Mouse (Mus musculus): ENCODE results near the gene Spsb1.

Spsb1 gene

DNA sequence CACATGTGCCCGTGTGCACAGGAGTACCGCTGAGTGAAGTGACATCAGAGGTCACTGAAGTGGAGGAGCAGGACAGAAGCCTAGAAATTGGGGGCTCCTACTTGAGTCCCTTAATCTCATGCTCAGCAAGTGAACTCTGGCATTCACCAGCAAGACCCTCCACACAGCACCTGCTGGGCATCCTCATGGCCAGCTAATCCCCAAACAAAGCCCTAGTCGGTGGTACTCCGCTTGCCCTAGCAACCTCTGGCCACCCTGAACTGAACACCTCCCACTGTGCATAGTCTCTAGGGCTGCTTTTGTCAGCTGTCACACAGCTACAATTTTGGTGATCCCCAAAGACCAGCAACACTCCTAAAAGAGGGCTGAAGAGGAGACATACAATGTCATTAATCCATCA, 44.3 kb downstream of the Spsb1 start:
- DNase-seq: no peak

DNA sequence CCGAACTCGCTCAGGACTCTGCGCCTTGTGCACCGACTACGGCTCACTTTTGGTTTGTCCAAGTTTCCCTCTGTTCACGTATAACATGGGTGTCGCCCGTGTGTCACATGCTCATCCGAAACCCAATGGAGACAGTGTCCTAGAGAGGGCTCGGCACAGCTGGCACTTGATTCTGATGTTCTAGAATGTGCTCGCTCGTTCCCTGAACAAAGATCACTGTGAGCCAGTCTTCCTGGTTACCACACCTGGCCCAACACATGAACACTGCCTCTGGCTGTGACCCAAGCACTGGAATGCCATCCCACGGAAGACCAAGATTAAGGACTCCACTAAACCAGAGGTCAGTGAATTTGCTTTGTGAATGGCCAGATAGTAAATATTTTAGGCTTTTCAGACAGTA, 45.3 kb downstream of the Spsb1 start:
- DNase-seq: no peak

DNA sequence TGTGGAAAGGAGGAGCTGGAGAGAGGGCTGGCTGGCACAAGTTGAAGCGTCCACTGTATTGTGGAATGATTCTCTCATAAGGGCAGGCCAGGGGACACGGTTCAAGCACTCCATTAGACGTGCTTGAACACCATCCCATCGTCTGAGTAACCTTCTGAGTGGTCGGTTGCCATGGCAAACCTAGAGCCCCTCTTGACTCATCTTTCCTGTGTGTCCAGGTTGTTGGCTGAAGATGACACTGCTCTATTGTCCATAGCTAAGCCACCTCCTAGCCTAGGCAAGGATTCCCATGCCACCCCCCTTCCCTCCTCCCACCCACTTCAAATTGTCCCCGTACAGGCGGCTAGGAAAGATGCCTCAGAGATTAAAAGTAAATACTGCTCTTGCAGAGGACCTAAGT, 45.9 kb downstream of the Spsb1 start:
- DNase-seq: no peak

DNA sequence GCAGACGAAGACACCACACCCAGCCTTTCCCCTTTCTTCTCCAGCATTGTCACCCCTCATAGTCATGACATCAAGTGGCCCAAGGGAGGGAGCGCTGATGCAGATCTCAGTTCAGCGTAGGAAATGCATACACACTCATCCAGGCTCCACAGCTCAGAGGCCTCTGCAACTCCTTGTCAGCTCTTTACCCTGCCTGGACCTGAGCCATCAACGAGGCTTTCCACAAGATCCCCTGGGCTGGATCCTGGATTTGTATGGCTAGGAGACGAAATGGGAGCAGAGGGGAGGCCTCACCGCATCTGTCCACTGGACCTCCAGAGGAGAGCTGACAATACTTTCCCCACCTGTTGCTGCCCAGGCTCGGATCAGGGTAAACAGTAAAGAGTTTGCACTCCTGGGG, 47.2 kb downstream of the Spsb1 start:
- no peak for DNase-seq

DNA sequence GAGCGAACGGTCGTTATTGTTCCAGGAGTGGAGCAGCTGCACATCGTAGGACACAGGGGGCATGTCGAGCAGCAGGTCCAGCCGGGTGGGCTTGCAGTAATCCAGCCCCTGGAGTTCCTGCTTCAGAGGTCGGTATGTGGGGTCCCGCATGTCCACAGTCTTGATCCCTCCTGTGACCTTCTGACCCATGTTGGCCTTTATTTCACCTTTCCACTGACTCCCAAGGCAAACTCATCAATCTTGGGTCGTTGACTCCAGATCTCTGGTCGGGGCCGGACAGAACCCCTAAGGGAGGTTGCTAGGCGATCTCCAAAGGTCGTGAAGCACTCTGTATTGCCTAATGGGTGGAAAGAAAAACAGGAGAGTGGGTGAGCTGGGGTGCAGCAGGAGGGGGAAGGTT, 47.9 kb downstream of the Spsb1 start:
- DNase-seq: no peak

DNA sequence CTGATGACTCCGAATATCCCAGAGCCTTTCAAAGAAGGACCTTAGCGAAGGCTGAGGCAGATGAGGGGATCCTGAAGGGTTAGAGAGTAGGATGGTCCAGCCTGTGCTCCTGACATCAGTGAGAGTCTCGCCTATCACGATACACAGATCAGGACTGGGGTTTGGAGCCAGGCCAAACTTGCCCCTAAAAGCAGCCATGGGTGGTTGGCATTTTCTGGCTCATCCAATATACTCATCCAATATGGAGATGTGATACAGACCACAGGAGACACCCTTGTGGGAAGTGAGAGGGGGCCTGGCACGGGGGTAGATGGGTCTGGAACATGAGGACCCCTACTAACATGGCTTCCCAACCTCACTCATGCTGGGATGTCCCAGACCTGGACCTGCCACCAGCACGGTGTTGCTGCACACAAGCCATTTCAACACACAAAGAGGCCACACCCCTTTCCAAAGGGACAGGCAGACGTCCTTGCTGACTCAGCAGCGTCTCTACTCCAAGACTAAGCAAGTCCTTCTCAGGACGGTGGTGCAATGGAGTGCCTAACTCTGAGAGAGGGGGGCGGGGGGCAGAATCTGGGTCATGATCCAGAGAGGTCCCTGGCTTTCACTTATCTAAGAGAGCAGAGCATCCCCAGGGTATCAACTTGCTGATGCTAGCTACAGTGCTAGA, 49.4 kb downstream of the Spsb1 start:
- no peak for DNase-seq

DNA sequence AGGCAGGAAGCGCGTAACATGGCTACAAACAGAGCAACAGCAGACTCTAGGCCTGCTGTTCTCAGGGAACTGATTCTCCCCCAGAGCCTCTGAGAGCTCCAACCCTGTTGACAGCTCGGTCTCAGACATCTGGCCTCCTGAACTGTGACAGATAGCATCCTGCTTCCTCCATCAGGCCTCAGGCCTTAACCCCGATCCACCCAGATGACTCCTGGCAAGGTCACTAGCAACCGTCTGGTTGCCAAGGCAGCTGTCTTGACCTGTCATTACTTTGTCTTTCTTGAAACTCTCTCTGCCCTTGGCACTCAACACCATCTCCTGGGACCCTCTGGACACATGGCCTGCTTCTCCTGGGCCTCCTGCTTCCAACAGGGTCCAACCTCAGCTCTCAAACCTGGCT, 51.8 kb downstream of the Spsb1 start:
- DNase-seq: no peak

DNA sequence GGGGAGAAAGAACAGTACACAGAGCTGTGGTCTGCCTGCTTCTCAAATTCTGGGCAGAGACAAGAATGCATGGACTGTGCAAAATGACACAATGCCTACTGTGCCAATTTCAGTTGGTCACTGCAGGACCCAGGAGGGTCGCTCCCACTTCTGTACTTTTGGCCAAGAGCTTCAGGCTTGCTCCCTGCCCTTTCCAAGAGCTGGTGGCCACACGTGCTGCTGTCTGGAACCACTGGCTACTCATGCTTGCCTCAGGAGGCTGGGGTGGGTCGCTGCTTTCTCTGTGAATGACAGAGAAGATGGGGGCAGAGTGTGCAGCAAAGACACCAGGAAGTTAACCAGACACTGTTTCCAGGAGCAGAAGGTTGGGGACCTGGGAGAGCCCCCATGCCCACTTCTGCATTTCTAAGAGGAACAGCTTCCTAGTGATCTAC, 53.5 kb downstream of the Spsb1 start:
- no peak for DNase-seq

DNA sequence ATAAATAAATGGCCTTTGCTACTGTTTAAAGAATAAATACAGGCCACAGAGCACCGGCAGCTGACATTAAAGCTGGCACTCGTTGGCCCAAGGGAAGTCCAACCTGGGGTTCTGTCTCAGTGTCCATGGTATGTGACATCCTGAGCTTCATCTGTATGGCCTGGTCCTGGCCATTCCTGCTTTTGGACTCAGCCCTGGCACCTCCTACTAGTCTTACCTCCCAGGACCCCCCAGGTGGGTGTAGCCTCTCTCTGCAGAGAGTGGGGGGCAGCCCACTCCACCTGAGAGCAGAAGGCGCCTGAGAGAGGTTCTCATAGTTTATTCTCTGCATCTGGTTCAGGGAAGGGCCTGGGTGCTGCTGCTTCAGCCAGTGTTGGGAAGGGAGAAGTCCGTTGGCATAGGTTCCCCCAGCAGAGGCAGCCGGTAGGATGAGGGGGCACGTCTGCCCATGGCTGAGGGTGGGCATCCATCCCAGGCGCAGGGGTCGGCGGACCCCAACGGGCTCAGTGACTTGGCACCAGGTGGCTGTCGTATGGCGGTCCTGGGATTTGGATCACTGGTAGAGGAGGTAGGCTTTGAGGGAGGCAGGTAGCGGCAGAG, 57.1 kb downstream of the Spsb1 start:
- DNase-seq: no peak

DNA sequence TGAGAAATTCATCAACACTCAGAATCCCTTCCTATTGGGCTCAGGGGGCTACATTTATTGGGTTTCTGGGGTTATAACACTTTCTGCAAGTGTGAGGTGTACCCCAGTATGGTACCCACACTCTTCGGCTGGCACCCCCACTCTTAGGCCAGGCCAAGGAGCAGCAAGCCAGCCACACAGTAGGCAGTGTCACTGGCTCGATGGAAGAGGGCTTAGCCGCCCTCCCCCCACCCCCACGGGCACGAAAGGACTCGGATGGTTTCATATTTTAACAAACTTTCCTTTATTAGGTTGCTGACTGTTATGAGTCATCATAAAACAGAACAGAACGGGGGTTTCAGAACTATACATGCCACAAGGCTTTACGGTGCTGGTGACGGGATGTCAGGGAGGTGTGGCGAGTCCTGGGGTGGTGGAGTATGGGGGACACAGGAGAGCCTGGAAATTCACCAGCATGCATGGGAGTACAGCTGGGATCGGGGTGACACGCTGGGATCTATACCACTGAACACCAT, 58.8 kb downstream of the Spsb1 start:
- no peak for DNase-seq

DNA sequence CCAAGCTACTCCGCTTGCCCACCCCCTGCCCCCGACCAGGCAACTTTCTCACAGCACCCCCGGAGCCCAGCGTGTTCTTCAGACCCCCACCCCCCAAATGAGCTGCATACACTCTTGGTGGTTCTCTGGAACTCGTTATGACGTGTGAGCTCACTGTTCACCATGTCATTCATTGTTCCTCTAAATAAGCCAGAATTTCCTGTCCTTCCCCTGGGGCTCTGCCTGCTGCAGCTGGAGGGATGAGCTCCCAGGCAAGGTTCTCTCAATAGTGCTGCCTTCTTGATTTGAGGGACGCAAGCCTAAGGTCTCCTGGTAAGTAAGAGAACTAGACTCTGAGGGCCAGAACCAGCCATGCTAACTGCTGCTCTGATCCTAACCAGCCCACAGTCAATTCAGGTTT, 59.6 kb downstream of the Spsb1 start:
- DNase-seq: no peak

DNA sequence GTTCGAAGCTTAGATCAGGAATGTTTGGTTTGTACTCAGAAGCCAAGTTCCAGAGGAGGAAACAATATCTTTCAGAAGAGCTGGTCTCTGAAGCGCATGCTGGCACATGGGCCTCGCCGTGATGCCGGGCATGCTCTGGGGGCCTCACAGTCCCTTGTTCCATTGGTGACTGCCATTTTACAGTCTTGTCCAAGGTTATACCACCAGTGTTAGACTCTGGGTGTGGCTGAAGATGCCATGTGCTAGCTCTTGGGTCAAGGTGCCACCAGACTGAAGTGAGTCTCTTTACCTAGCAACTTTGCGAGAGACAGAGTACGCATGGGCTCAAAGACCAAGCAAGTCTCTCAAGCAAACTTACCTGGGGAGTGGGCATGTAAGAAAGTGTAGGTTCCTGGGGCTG, 60.5 kb downstream of the Spsb1 start:
- DNase-seq: no peak

DNA sequence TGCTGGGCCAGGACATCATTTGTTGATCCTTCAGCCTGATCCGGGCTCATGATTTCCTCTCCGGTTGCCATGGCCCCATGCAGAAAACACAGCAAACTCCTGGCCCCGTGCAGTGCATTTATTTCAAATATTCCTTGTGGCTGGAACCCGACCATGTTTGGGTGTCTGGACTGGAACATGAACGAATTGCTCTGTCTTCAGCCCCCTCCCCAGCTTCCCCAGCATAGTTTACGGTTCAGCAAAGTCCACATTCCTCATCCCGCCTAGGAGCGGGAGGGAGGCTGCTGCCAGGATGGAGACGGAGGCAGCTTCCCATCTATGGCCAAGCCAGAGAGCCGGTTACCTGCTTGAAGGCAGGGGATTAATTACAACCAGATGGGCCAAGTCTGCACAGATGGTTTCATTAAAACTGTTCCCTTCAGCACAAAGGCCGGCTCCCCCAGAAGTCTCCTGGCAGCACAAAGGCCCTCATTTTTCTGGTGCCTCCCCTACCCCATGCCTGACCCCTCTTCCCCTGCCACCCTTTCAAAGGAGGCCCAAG, 61.2 kb downstream of the Spsb1 start:
- DNase-seq: peak; percentile 47

DNA sequence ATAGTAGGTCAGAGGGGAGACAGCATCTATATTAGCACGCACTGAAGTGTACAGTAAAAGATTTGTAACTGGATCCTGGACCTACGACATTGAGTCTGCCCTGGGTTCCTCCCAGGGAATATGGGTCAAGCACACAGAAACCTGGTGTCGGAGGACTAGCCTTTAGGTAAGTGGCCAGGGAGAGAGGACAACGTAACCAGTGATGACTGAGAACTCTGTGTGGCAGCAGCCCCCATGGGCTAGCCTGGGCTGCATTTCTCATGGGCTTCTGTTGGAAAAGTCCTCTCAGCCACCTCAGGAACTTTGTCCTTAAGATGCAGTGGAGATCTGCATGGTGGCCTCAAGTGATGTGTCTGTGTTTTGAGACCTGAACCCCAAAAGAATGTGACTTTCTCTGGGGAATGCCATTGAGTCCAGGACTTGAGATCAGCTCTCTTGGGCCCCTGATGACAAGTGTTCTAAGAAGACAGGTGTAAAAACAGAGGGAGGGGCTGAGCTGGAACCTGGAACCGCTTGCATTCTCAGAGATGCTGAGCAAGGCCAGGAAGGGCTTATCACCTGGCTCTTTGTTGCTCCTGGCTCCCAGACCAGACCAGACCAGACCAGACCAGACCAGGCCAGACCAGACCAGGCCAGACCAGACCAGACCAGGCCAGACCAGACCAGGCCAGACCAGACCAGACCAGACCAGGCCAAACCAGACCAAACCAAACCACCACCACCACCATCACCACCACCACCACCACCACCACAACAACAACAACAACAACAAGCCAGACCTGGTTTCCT, 63.5 kb downstream of the Spsb1 start:
- DNase-seq: no peak

DNA sequence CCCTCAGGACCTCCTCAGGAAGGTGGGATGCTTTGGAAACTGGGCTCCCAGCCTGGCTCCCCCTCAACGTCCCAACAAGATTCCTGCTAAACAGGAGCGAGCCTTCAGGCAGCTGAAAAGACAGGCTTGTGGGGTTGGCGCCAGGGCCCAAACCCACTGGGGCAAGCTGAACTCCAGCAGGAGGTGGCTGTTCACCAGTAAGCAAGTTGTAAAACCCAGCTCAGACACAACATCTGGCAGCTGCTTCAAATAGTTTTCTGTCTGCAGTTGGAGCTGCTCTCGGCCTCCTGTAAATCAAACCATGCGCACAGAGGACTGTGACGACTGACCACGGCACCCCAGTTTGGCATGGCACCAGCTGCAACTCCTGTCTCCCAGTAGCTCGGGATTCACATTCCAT, 64.3 kb downstream of the Spsb1 start:
- DNase-seq: peak; percentile 70

DNA sequence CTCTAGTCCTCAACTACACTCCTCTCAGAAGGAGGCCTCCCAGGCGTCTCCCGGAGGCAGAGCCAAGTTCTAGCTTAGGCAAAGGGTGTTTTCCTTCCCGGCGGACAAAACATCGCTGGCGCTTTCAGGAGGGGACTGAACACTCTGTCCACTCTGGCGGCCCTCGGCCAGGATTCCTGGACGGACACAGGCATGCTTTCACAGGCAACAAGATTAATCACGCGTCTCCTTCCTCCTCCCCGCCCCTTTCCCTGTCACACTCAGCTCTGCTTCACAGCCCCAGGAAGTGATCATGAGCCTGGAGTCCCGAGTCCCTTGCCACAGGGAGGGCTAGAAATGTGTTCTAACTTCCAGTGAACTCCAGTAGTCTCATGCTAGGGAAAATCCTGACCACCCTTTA, 65.0 kb downstream of the Spsb1 start:
- DNase-seq: peak; percentile 89

DNA sequence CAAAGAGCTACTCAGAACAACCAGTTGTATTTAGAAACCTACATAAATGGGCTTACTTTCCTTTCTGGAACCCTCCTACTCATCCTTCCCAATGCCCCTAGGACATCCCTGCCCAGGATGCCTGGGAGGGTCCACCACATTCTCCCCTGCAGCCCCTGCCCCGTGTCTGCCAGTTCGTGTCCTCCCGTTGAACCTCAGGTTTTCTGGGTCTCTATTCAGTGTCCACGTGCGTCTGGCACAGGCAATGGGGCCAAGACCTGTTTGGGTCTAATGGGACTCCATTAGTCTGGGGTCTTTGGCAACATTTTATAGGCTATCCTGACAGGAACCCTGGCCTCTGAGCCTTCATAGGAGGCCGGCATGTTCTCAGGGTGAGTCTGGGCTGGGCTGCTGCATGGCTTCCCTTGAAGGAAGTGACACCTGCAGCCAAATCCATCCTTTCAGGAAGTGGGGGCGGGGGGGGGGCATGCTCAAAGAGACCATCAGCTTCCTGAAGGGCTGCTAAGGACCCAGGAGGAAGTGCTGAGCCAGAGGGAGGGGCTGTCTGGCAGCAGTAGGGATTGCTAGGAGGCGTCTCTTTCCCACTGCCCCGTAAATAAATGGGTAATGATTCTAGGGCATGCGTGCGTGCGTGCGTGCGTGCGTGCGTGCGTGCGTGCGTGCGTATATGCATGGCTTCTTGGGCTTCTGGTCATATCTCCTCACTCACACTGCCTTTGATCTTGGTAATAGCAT, 65.9 kb downstream of the Spsb1 start:
- no peak for DNase-seq

DNA sequence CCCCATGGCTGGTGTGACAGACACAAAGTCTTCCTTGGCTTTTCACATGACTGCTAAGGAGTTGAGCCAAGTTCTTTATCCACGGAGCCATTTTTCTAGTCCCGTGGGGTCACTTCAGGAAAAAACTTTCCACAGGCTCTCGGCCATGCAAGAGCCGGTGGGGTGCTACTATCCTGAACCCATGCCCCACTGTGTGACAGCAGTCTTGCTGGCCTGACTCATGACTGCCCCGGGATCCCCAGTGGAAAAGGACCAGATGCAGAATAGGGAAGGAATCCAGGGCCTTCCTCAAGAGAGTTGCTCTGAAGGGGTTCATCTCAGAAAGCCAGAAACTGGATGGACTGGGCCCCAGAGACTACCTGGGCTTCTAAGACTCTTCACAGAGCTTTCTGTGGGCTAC, 66.7 kb downstream of the Spsb1 start:
- DNase-seq: no peak

DNA sequence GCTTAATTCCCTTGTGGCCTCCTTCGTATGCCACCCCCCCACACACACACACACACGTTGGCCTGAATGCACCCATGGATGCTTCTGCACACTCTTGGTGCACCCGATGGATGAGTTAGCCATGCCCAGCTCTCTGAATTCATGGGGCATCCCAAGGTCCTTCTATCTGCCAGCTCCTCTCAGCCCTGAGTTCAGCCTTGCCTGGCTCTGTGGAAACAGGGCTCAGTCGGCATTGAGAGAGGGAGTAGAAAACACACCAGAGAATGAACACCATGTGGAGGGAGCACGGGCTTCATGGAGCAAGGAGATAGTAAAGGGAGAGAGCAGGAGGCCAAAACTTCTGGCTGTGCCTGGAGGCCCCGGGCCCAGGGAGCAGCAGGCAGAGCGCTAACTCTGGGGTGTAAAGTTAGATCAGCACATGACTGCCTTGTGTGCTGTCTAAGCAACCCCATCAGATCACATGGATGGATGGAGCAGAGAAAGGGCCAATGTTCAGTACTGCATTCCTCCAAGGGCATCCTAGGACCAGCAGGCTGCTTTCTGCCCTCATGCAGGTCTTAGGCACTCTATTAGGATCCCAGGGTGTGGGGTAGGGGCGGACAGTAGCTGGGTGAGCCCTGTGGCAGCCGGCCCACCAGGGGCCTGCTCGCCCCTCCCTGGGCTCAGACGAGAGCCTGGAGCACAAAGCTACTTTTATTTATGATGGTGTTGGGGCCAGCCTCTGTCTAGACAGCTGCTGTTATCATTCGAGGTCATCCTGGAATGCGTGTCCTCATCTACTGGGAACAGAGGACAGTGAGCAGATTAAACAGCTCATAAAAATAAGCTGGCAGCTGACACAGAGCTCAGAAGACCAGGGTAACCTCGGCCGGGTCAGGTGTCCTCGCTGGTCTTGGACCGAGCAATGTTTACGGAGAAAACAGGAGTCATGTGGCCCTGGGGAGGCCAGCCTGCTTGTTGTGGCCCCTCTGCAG, 68.3 kb downstream of the Spsb1 start:
- DNase-seq: no peak

DNA sequence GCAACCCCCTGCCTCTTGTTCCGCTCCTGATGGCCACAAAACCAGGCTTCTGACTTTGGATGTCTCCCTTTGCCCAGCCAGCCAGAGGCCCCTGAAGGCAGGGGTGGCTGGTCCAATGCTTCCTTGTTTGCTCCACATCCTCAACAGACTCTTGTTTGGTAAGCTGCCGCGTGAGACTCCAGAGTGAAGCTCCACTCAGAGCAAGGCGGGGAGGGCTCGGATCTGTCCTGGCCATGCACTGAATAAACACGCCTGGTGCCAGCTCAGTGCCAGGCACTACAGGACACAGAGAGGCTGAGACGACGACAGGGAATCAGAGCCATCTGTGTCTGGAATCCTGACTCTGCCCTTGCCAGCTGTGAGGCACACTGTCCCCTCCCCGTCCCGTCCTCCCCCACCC, 70.9 kb downstream of the Spsb1 start:
- DNase-seq: no peak

DNA sequence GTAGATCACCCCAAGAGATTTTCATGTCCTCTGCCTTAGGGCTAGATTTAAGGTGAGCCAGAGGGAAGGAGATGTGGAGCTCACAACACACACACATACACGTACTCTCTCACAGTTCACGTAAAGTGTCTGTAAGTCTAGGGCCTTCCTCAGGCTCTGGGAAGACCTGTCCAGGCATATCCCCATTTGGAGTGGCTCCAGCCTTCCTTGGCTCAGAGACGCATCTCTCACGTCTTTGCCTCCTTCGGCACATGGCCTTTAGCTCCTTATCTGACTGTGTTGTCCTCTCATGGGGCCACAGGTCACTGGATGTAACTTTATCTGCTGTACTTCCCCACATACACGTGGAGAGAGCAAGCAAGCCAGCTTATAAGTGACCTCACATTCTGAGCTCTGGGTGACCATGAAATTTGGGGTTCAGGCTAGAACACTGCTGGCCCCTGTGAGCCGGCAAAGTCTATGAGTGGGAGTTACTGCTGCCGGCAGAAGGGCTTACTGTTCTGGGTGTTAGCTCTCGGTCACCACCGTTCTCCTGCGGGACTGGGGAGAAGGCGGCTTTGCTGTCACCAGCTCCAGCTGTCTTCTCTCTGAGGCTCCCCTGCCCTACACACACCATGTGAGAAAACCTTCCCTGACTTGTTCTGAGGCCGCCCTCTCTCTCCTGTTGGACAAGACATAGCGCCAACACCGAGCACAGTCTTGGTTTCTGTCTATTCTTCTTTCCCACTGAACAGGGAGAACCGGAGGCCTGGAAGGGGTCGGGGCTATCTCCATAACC, 72.5 kb downstream of the Spsb1 start:
- no peak for DNase-seq
